Mouse (Mus musculus): ENCODE measurements at regions not wholly inside any gene's neighbourhood (a gene's known extent, or its start where the extent isn't known, plus 50 kb on each side); places are given as distances from the start of the nearest gene placed in this dataset.

- no peak for DNase-seq
Observed at GRCm38 (mm10) chr3:17668839-17669238, 279.4 kb upstream of the Cypt12 start.
